Mouse (Mus musculus): Measurements from ENCODE around the gene Dlgap3. TPM values are rescaled to one million over a fixed set of nuclear protein-coding genes. Genes with fewer than 3 reads are reported as not detected.
A peak's percentile ranks its signal among the peaks of the same experiment; 100 is the strongest.

Gene Dlgap3
- polyA plus RNA-seq, 1 experiment from 2014 or later, result 2.0 TPM

DNA sequence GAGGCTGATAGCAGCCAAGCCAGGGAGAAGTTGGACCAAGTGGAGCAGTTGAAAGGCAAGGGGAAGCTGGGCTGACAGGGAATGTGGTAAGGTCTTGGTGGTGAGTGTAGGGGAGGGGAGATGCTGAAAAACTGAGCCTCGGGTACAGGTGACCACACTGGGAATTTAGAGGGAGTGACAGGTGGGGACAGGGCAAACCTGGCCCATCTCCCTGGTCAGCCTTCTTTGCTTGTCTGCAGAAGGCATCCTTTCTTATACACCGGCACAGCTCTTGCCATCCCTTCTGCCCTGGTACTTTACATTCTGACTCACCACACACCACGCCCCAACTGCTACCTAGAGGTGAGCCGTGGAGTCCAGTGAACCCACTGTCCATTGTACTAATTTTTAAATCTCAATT, 54.8 kb downstream of the Dlgap3 start:
- Histone ChIP-seq H3K27ac (replicated peaks) (no peak overlapping the region), H3K9me3 (replicated peaks) (no peaks in the 10 kb centered on the region), H3K4me1 (no peaks in the 10 kb centered on the region), H3K36me3 (no peaks in the 10 kb centered on the region), H3K4me3 (replicated peaks) (no peak overlapping the region), H3K4me2 (replicated peaks) (no peak overlapping the region), H3K9ac (no peak overlapping the region), H3K27me3 (peaks cover 55% of the 10 kb centered on the region)
- no peak for ATAC-seq (ENCODE audit: insufficient number of reproducible peaks, low FRiP score, low TSS enrichment, low read depth)
- WGBS, result 48% methylated on average over 4 of the region's 4 CpGs

DNA sequence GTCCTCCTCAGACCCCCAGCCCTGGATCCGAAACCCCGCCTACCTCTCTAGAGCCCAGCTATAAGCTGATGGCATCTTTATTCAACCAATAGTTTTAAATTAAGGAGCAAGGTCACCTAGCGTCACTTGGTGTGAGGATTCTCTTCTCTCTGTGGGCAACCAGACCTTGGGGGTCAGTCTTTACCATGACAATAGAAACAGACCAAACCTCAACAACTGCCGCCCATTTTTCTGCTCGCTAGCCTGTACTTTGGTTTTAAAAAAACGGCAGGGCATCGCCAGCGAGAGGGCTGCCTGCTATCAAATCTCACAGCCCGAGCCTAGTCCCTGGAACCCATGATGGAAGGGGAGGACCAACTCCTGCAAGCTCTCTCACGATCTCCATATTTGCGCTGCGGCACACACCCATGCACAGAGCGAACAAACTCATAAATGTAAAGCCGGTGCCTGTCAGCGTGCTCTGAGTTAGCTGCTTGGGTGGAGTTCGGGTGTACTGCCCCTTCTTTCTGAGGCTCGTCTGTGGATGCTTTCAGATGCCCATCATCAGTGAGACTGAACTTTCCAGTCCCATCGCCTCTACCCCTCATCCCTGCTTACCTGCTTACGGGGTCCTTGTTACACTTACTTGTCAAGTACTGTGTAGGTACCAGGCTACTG, 55.6 kb downstream of the Dlgap3 start:
- Histone ChIP-seq H3K9me3 (replicated peaks) (no peaks in the 10 kb centered on the region), H3K4me3 (replicated peaks) (no peak overlapping the region), H3K27ac (replicated peaks) (no peak overlapping the region), H3K9ac (no peak overlapping the region), H3K4me1 (no peaks in the 10 kb centered on the region), H3K4me2 (replicated peaks) (no peak overlapping the region), H3K36me3 (no peaks in the 10 kb centered on the region), H3K27me3 (peaks cover 61% of the 10 kb centered on the region)
- WGBS, result 15% methylated on average over 19 of the region's 19 CpGs
- no peak for ATAC-seq (ENCODE audit: insufficient number of reproducible peaks, low FRiP score, low TSS enrichment, low read depth)

DNA sequence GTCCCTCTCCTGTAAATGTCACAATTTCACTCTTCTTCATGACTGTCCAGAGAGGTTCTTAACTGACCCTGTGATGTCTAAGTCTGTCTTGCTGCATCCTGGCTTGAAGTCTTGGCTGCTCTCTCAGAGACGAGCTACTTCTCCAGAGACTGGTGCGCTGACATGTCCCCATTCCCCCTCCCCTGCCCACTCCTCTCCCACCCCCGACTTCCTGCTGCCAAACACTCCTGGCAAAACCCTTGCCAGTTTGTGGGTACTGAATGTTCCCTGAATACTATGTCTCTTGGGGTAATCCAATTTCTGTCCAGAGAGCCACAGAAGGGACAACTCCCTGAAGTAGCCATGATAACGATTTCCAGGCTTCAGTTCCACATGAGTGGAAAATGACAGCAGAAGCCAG, 57.1 kb downstream of the Dlgap3 start:
- Histone ChIP-seq H3K9me3 (replicated peaks) (no peaks in the 10 kb centered on the region), H3K27ac (replicated peaks) (no peak overlapping the region), H3K36me3 (no peaks in the 10 kb centered on the region), H3K27me3 (peaks cover 61% of the 10 kb centered on the region), H3K4me1 (no peaks in the 10 kb centered on the region), H3K4me2 (replicated peaks) (no peak overlapping the region), H3K4me3 (replicated peaks) (no peak overlapping the region), H3K9ac (no peak overlapping the region)
- WGBS, result 44% methylated on average over 4 of the region's 4 CpGs
- ATAC-seq (ENCODE audit: insufficient number of reproducible peaks, low FRiP score, low TSS enrichment, low read depth), result no peak

DNA sequence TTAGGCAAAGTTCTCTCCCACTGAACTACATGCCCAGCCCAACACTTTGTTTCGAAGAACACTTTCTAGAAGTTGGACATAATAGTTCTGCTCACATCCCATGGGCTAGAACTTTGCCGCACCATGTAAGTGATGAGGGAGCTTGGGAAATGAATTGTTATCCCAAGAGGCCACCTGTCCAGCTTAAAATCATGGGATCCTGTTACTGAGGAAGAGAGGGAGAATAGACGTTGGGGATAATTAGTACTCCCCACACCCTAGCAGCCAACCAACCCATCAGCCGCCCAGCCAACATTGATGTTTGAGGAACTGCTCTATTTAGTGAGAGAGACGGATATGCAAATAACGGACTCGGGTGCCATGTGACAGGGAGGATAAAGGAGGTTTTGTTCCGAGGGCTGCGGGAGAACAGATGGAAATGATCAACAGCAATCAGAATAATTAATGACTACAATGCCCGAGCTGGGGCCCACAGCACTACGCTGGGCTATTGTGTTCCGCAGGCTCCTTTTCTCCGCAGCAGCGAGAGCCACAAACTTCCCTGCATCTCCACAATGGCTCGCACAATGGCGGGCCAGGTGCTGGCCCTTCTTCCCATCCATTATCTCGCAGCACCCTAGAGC, 58.2 kb downstream of the Dlgap3 start:
- ATAC-seq (ENCODE audit: insufficient number of reproducible peaks, low FRiP score, low TSS enrichment, low read depth), result 0 out of 2 replicates have a peak, but pooled peaks have one; percentile 56
- Histone ChIP-seq H3K9me3 (replicated peaks) (no peaks in the 10 kb centered on the region), H3K27me3 (peaks cover 65% of the 10 kb centered on the region), H3K4me3 (replicated peaks) (no peak overlapping the region), H3K9ac (no peak overlapping the region), H3K36me3 (no peaks in the 10 kb centered on the region), H3K4me2 (replicated peaks) (no peak overlapping the region), H3K27ac (replicated peaks) (no peak overlapping the region), H3K4me1 (no peaks in the 10 kb centered on the region)
- WGBS, result 16% methylated on average over 17 of the region's 17 CpGs

DNA sequence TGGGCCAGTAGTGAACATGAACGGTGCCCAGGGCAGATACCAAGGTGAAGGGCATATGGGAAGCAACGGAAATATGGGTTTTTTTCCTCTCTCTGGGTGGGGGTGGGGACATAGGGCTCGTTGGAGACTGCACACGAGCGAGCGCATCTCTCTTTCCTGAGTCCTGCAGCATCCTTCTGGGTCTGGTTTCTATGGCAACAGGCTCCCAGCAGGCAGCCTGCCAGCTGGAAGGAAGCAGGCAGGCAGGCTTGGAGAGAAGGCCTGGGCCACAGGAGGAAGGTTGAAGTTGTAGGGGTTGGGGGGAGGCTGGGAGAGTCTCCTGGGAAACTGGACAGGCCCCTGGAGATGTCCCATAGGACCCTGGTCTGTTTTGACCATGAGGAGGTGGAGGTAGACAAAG, 63.0 kb downstream of the Dlgap3 start:
- no peak overlapping the region for H3K4me3 ChIP-seq (replicated peaks)
- 20% methylated on average over 6 of the region's 6 CpGs for WGBS

DNA sequence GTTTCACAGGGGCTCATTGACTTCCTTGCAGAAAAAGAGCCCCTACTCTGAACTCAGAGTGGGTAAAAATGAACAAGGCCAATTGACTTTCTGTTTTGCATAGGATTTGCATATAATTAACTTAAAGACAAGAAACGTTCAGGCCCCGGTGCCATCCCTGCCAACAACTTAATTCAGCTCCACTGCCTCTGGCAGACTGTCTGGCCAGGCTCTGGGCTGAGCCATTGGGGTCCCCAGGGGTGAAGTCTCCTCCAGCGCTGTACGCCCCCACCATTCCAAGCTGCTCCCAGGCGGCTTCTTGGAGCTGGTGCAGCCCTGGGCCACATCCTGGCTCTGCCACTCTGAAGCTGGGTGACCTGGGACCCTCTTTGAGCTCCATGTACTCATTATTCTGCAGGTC, 63.5 kb downstream of the Dlgap3 start:
- H3K27me3 ChIP-seq, result peaks cover 30% of the 10 kb centered on the region
- no peaks in the 10 kb centered on the region for H3K9me3 ChIP-seq (replicated peaks)
- no peak overlapping the region for H3K4me2 ChIP-seq (replicated peaks)
- peaks cover 9% of the 10 kb centered on the region for H3K4me1 ChIP-seq
- WGBS, result 54% methylated on average over 5 of the region's 5 CpGs
- H3K4me3 ChIP-seq (replicated peaks), result no peak overlapping the region
- no peak for ATAC-seq (ENCODE audit: insufficient number of reproducible peaks, low FRiP score, low TSS enrichment, low read depth)
- no peaks in the 10 kb centered on the region for H3K36me3 ChIP-seq
- H3K9ac ChIP-seq, result no peak overlapping the region
- H3K27ac ChIP-seq (replicated peaks), result no peak overlapping the region

More for the DNA sequence above, 63.0 kb downstream of the Dlgap3 start:
- no peak for ATAC-seq (ENCODE audit: insufficient number of reproducible peaks, low FRiP score, low TSS enrichment, low read depth)
- Histone ChIP-seq H3K27ac (replicated peaks) (no peak overlapping the region), H3K27me3 (peaks cover 31% of the 10 kb centered on the region), H3K4me1 (peaks cover 9% of the 10 kb centered on the region), H3K4me2 (replicated peaks) (no peak overlapping the region), H3K9ac (no peak overlapping the region), H3K36me3 (no peaks in the 10 kb centered on the region), H3K9me3 (replicated peaks) (no peaks in the 10 kb centered on the region)

DNA sequence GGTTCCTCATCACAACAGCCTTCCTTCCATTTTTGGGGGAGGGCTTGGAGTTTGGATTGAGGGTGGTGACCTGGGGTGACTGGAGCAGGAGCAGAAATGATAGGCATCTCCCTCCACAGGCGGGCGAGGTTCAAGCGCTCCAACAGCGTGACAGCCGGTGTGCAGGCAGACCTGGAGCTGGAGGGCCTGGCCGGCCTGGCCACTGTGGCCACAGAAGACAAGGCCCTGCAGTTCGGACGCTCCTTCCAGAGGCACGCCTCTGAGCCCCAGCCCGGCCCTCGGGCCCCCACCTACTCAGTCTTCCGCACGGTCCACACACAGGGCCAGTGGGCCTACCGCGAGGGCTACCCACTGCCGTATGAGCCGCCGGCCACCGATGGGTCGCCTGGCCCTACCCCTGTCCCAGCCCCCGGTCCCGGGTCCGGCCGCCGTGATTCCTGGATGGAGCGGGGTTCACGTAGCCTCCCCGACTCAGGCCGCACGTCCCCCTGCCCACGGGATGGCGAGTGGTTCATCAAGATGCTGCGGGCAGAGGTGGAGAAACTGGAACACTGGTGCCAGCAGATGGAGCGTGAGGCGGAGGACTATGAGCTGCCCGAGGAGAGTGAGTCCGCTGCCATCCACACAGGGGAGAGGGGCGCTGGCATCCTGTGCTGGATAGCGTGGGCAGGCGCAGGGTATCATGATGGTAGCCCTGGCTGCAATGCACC, 64.6 kb downstream of the Dlgap3 start:
- WGBS, result 89% methylated on average over 40 of the region's 40 CpGs
- no peaks in the 10 kb centered on the region for H3K9me3 ChIP-seq (replicated peaks)
- H3K4me1 ChIP-seq, result peaks cover 9% of the 10 kb centered on the region
- ATAC-seq (ENCODE audit: insufficient number of reproducible peaks, low FRiP score, low TSS enrichment, low read depth), result no peak
- H3K36me3 ChIP-seq, result no peaks in the 10 kb centered on the region
- no peak overlapping the region for H3K27ac ChIP-seq (replicated peaks)
- no peak overlapping the region for H3K4me3 ChIP-seq (replicated peaks)
- H3K9ac ChIP-seq, result no peak overlapping the region
- H3K4me2 ChIP-seq (replicated peaks), result no peak overlapping the region
- peaks cover 36% of the 10 kb centered on the region for H3K27me3 ChIP-seq

DNA sequence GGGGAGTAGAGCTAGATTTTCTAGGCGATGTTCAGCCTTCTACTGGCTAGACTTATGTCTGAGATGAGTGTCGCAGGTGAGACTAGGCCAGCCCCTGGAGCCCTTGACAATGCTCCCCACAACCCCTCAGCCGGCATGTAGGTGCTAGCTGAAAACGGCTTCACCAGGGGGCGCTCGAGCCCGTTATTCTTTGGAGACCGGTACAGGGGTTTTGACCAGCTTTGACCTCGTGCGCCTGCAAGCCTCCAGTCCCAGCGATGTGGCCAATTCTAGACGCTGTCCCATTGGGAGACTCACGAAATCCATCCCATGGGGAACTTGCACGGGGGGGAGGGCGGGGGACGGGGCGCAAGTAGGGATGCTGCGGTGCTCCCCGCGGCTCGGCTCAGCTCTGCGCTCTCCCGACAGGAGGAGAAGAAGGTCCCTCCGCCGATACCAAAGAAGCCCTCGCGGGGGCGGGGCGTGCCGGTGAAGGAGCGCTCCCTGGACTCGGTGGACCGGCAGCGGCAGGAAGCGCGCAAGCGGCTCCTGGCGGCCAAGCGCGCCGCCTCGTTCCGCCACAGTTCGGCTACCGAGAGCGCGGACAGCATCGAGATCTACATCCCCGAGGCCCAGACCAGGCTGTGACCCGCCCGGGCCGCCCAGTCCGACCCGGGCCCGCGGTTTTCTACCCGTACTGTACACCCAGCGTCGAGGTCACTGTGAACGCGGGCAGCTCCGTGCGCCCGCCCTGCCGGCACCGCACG, 66.9 kb downstream of the Dlgap3 start:
- peak overlapping the region; percentile 99 for H3K4me2 ChIP-seq (replicated peaks)
- peaks cover 9% of the 10 kb centered on the region for H3K4me1 ChIP-seq
- peaks cover 31% of the 10 kb centered on the region for H3K27me3 ChIP-seq
- no peak overlapping the region for H3K27ac ChIP-seq (replicated peaks)
- H3K4me3 ChIP-seq (replicated peaks), result peak overlapping the region; percentile 59
- H3K9ac ChIP-seq, result peak overlapping the region; percentile 31
- ATAC-seq (ENCODE audit: insufficient number of reproducible peaks, low FRiP score, low TSS enrichment, low read depth), result no peak; the same call in 1 of the 2 replicates
- under 1% methylated on average over 67 of the region's 67 CpGs for WGBS
- H3K9me3 ChIP-seq (replicated peaks), result no peaks in the 10 kb centered on the region
- H3K36me3 ChIP-seq, result no peaks in the 10 kb centered on the region

DNA sequence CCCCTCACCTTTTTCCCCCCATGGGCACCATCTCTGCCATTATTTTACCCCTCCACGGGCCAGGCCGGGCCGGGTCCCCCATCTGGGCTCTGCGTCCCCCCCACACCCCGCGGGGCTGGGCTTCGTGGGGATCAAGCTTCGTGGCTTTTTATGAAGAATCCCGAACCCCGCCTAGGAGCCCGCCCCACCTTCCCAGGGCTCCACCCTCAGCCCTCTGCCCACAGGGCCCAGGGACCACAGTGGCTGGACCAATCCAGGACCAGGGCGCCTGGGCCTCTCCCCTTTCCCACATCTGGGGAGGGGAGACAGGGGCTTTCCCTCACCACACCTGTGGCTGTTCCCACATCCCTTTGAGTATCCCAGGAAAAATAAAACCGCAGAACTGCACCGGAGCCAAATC, 67.6 kb downstream of the Dlgap3 start:
- Histone ChIP-seq H3K9ac (peak overlapping the region; percentile 31), H3K4me3 (replicated peaks) (peak overlapping the region; percentile 59), H3K27ac (replicated peaks) (no peak overlapping the region), H3K36me3 (no peaks in the 10 kb centered on the region), H3K9me3 (replicated peaks) (no peaks in the 10 kb centered on the region), H3K4me2 (replicated peaks) (peak overlapping the region; percentile 99), H3K27me3 (peaks cover 34% of the 10 kb centered on the region), H3K4me1 (peaks cover 9% of the 10 kb centered on the region)
- no peak for ATAC-seq (ENCODE audit: insufficient number of reproducible peaks, low FRiP score, low TSS enrichment, low read depth)
- under 1% methylated on average over 14 of the region's 14 CpGs for WGBS

DNA sequence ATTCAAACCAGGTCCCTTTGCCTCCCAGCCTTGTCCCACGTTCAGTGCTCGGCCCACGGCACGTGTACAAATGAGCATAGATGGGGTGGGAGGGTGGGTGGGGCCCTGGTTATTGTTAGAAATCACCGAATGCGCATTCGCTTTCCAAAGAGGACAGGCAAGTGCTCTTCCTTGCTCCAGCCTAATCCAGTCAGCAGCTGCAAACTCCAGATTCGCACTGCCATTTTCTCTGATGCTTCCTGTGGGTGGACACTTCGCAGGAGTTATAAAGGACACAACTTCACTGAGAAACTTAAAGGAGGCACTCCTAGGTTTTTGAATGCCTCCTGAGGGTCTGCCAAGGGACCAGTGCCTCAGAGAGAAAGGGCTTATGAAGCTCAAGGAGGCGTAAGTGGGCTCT, 68.3 kb downstream of the Dlgap3 start:
- 44% methylated on average over 10 of the region's 10 CpGs for WGBS
- Histone ChIP-seq H3K4me1 (peaks cover 9% of the 10 kb centered on the region), H3K27ac (replicated peaks) (no peak overlapping the region)

DNA sequence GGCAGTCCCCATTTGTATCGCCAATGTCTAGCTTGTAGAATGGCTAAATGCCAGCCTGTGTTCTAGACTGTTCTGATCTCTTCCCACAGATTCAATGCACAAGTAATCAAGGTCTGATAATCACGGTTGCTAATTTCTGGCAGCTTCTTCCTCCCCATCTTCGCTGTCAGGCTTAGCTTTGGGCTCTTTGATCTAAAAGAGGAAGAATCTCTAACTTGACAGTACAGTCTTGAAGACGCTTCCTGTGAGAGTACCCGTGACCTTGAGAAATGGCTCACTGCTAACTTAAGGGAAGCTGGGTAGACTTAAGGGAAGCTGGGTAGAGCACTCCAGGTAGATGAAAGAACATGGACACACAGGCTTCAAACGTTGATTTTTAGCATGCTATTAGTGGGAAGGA, 73.7 kb downstream of the Dlgap3 start:
- Histone ChIP-seq H3K36me3 (peaks cover 12% of the 10 kb centered on the region), H3K4me3 (replicated peaks) (no peak overlapping the region), H3K4me1 (peaks cover 18% of the 10 kb centered on the region), H3K9me3 (replicated peaks) (no peaks in the 10 kb centered on the region), H3K27me3 (peaks cover 14% of the 10 kb centered on the region; the same call in 1 of the 2 replicates), H3K9ac (no peak overlapping the region), H3K27ac (replicated peaks) (no peak overlapping the region), H3K4me2 (replicated peaks) (no peak overlapping the region)
- 62% methylated on average over 6 of the region's 6 CpGs for WGBS
- ATAC-seq (ENCODE audit: insufficient number of reproducible peaks, low FRiP score, low TSS enrichment, low read depth), result no peak

More for the DNA sequence above, 68.3 kb downstream of the Dlgap3 start:
- Histone ChIP-seq H3K36me3 (no peaks in the 10 kb centered on the region), H3K9ac (no peak overlapping the region), H3K27me3 (peaks cover 30% of the 10 kb centered on the region), H3K4me2 (replicated peaks) (no peak overlapping the region), H3K4me3 (replicated peaks) (no peak overlapping the region), H3K9me3 (replicated peaks) (no peaks in the 10 kb centered on the region)
- ATAC-seq (ENCODE audit: insufficient number of reproducible peaks, low FRiP score, low TSS enrichment, low read depth), result no peak

All from embryonic facial prominence, embryonic 15.5 days (tissue).